Mouse (Mus musculus): ENCODE measurements around the gene Pard6a. TPM values are rescaled to one million over a fixed set of nuclear protein-coding genes. Genes with fewer than 3 reads are reported as not detected.

Pard6a gene
- polyA plus RNA-seq, 1 experiment from 2014 or later = 17.5 TPM

DNA sequence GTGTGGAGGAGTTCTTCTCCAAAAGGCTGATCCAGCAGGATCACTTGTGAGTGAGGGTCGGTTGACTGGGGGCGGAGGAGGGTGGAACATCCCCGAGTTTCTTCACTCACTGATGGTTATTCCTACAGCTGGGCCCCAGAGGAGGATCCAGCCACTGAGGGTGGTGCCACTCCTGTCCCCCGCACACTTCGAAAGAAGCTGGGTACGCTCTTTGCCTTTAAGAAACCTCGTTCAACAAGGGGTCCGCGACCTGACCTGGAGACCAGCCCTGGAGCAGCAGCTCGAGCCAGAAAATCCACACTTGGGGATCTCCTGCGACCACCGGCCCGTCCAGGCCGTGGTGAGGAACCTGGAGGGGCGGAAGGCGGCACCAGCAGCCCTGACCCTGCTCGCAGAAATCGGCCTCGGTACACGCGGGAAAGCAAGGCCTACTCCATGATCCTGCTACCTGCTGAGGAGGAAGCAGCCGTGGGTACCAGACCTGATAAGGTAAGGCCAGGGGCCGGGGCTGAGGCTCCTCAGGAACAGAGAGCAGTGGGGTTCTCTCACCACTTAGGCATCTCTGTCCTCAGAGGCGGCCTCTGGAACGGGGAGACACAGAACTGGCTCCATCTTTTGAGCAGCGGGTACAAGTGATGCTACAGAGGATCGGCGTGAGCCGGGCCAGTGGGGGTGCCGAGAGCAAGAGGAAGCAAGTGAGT lies 5.7 kb upstream of the Pard6a start:
- Histone ChIP-seq H3K4me2 (ENCODE audit: low read length) (no peak overlapping the region), H3K4me1 (replicated peaks; ENCODE audit: control insufficient read depth, insufficient read depth, low read length) (peaks cover 11% of the 10 kb centered on the region), H3K36me3 (ENCODE audit: control insufficient read depth, insufficient read depth, low read length) (peaks cover 21% of the 10 kb centered on the region), H3K27ac (ENCODE audit: low read depth) (no peak overlapping the region), H3K4me3 (ENCODE audit: low read depth, low read length) (no peak overlapping the region), H3K27me3 (replicated peaks; ENCODE audit: control insufficient read depth, insufficient read depth, low read length) (0 out of 2 replicates have a peak, but pooled peaks cover 3% of the 10 kb centered on the region), H3K9ac (ENCODE audit: low read length) (no peak overlapping the region), H3K9me3 (ENCODE audit: control insufficient read depth, low read length) (0 out of 2 replicates have a peak, but pooled peaks cover 5% of the 10 kb centered on the region)
- 81% methylated on average over 30 of the region's 30 CpGs for WGBS
- DNase-seq (ENCODE audit: low spot score) (no peak), ATAC-seq (replicated peaks; ENCODE audit: low FRiP score, low TSS enrichment, low read depth) (no peak)

DNA sequence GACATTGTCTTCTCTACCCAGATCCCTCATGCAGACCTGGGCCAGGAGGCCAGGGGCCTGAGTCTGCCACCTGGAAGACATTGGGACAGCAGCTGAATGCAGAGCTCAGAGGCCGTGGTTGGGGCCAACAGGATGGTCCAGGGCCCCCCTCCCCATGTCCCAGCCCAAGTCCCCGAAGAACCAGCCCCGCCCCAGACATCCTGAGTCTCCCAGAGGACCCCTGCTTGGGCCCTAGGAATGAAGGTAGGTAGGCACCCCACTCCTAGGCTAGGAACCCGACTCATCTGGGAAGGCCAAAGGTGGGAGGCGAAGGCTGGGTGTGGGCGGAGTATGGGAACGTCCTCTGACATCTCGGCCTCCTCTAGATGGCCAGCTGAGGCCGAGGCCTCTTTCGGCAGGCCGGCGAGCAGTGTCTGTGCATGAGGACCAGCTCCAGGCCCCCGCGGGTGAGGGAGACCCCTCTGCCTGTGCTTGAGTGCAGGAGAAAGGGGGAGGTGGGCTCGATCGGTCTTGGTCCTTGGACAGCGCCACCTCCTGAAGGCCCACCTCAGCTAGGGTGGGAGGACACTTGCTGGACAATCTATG lies 3.7 kb upstream of the Pard6a start:
- no peak overlapping the region for H3K4me3 ChIP-seq (ENCODE audit: low read depth, low read length)
- H3K27ac ChIP-seq (ENCODE audit: low read depth) = no peak overlapping the region
- ATAC-seq (replicated peaks; ENCODE audit: low FRiP score, low TSS enrichment, low read depth) (no peak), DNase-seq (ENCODE audit: low spot score) (no peak)
- H3K9me3 ChIP-seq (ENCODE audit: control insufficient read depth, low read length) = 0 out of 2 replicates have a peak, but pooled peaks cover 5% of the 10 kb centered on the region
- 0 out of 2 replicates have a peak, but pooled peaks cover 3% of the 10 kb centered on the region for H3K27me3 ChIP-seq (replicated peaks; ENCODE audit: control insufficient read depth, insufficient read depth, low read length)
- H3K4me2 ChIP-seq (ENCODE audit: low read length) = no peak overlapping the region
- H3K4me1 ChIP-seq (replicated peaks; ENCODE audit: control insufficient read depth, insufficient read depth, low read length) = peaks cover 19% of the 10 kb centered on the region
- no peak overlapping the region for H3K9ac ChIP-seq (ENCODE audit: low read length)
- H3K36me3 ChIP-seq (ENCODE audit: control insufficient read depth, insufficient read depth, low read length) = peaks cover 21% of the 10 kb centered on the region
- WGBS = 89% methylated on average over 17 of the region's 17 CpGs

DNA sequence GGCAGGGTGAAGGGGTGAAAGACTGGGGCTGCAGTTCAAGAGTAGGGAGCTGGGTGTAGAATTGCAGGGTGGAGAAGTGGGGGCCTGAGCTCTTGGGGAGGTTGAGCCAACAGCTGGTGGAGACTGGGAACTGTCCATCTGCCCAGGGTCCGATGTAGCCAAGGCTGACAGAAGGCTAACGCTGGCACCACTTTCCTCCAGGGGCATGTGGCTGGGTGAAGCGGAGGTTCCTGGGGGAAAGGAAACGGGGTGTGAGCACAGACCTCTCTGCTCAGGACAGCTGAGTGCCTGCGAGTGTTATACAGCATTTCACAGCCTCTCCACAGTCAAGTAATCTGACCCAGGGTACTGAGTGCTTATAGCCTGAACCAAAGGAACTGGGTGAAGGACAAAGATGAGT lies 2.2 kb upstream of the Pard6a start:
- Histone ChIP-seq H3K36me3 (ENCODE audit: control insufficient read depth, insufficient read depth, low read length) (peaks cover 28% of the 10 kb centered on the region), H3K4me1 (replicated peaks; ENCODE audit: control insufficient read depth, insufficient read depth, low read length) (peaks cover 19% of the 10 kb centered on the region), H3K4me3 (ENCODE audit: low read depth, low read length) (no peak overlapping the region), H3K27me3 (replicated peaks; ENCODE audit: control insufficient read depth, insufficient read depth, low read length) (0 out of 2 replicates have a peak, but pooled peaks cover 3% of the 10 kb centered on the region), H3K9ac (ENCODE audit: low read length) (no peak overlapping the region), H3K9me3 (ENCODE audit: control insufficient read depth, low read length) (no peaks in the 10 kb centered on the region), H3K27ac (ENCODE audit: low read depth) (no peak overlapping the region), H3K4me2 (ENCODE audit: low read length) (no peak overlapping the region)
- ATAC-seq (replicated peaks; ENCODE audit: low FRiP score, low TSS enrichment, low read depth) (no peak), DNase-seq (ENCODE audit: low spot score) (no peak)
- 88% methylated on average over 5 of the region's 5 CpGs for WGBS

DNA sequence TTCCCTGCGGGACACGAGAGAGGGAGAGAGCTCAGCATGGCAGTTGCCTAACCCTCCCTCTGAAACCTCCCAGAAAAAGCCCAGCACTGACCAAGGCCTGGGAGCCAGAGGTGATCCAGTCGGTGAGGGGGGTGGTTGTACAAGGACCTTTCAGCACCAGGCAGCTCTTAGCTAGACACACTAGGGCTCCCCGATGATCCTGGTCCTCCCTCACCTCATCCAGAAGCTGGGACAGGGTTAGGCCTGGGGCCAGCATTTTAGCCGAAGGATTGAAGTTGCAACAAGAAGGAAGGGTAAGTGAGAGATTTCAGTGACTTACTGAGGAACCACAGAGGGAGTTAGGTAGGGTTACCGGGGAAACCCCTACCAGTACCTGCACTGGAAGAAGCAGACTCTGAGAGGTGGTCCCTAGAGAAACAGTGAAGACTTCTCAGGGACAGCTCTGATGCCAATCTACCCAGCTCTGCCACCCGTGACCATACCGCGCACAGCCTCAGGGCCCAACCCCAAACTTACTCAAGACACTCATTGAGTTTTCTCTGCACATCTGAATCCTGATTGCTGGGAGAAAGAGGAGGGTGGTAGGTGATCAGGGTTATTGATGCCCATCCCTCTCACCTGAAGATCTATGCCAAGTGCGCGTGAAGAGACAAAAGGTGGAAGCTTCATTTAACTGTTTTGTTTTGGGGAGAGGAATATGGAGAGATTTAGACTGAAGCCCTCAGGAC lies 1.3 kb upstream of the Pard6a start:
- Histone ChIP-seq H3K4me2 (ENCODE audit: low read length) (peak overlapping the region; percentile 95), H3K27ac (ENCODE audit: low read depth) (no peak overlapping the region), H3K9ac (ENCODE audit: low read length) (peak overlapping the region; percentile 52; the same call in 1 of the 2 replicates), H3K4me1 (replicated peaks; ENCODE audit: control insufficient read depth, insufficient read depth, low read length) (peaks cover 12% of the 10 kb centered on the region; the same call in 1 of the 2 replicates), H3K4me3 (ENCODE audit: low read depth, low read length) (peak overlapping the region; percentile 68; the same call in 1 of the 2 replicates), H3K27me3 (replicated peaks; ENCODE audit: control insufficient read depth, insufficient read depth, low read length) (0 out of 2 replicates have a peak, but pooled peaks cover 3% of the 10 kb centered on the region), H3K36me3 (ENCODE audit: control insufficient read depth, insufficient read depth, low read length) (peaks cover 34% of the 10 kb centered on the region), H3K9me3 (ENCODE audit: control insufficient read depth, low read length) (no peaks in the 10 kb centered on the region)
- ATAC-seq (replicated peaks; ENCODE audit: low FRiP score, low TSS enrichment, low read depth) = no peak
- no peak for DNase-seq (ENCODE audit: low spot score)
- WGBS = 91% methylated on average over 11 of the region's 11 CpGs

DNA sequence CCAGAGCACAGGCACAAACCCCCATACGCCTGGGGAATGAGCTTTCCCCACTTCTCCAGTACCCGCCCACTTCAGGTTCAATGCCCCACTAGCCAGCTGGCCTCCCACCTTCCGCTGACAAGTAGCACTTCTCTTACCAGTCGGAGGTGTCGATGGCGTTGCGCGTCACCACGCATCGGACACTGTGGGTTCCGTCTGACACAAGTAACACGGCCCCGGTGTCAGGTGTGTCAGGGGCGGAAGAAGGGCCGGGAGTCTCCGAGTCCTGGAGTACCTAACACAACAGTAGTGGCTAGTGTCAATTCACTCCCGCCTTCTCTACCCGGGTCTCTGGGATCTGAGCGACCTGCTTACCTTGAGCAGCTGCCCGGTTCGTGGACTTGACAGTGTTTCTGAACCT lies 382 bp upstream of the Pard6a start:
- peak; percentile 48 for ATAC-seq (replicated peaks; ENCODE audit: low FRiP score, low TSS enrichment, low read depth)
- peak overlapping the region; percentile 68 for H3K4me3 ChIP-seq (ENCODE audit: low read depth, low read length)
- WGBS = under 1% methylated on average over 21 of the region's 21 CpGs
- peak overlapping the region; percentile 52 for H3K9ac ChIP-seq (ENCODE audit: low read length)
- H3K4me2 ChIP-seq (ENCODE audit: low read length) = peak overlapping the region; percentile 95
- H3K9me3 ChIP-seq (ENCODE audit: control insufficient read depth, low read length) = no peaks in the 10 kb centered on the region
- H3K27me3 ChIP-seq (replicated peaks; ENCODE audit: control insufficient read depth, insufficient read depth, low read length) = no peaks in the 10 kb centered on the region
- H3K4me1 ChIP-seq (replicated peaks; ENCODE audit: control insufficient read depth, insufficient read depth, low read length) = peaks cover 12% of the 10 kb centered on the region; the same call in 1 of the 2 replicates
- DNase-seq (ENCODE audit: low spot score) = no peak
- H3K27ac ChIP-seq (ENCODE audit: low read depth) = peak overlapping the region; percentile 89; the same call in 1 of the 2 replicates
- peaks cover 34% of the 10 kb centered on the region for H3K36me3 ChIP-seq (ENCODE audit: control insufficient read depth, insufficient read depth, low read length)

DNA sequence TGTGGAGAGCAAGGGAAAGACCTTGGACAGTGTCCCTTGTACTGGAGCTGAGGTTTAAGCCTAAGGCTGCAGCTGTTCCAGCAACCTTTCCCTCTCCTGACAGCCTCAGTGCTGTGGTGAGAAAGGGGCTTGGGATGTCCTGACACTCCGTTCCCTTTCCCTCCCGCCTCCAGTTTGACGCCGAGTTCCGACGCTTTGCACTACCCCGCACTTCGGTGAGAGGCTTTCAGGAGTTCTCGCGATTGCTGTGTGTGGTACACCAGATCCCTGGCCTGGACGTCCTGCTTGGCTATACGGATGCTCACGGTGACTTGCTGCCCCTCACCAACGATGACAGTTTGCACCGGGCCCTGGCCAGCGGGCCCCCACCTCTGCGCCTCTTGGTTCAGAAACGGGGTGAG lies 1.1 kb downstream of the Pard6a start:
- no peak for ATAC-seq (replicated peaks; ENCODE audit: low FRiP score, low TSS enrichment, low read depth)

DNA sequence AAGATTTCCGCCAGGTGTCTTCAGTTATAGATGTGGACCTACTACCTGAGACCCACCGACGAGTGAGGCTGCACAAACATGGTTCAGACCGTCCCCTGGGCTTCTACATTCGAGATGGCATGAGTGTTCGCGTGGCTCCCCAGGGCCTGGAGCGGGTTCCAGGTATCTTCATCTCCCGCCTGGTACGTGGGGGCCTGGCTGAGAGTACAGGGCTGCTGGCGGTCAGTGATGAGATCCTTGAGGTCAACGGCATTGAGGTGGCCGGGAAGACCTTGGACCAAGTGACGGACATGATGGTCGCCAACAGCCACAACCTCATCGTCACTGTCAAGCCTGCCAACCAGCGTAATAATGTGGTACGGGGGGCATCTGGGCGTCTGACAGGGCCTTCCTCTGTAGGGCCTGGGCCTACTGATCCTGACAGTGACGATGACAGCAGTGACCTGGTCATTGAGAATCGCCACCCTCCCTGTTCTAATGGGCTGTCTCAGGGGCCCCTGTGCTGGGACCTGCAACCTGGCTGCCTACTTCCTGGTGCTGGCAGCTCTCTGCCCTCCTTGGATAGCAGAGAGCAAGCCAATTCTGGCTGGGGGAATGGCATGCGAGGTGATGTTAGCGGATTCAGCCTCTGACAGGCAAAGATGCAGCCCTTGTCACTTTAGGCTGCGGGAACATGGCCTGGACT lies 1.9 kb downstream of the Pard6a start:
- no peak overlapping the region for H3K9ac ChIP-seq (ENCODE audit: low read length)
- no peak for DNase-seq (ENCODE audit: low spot score)
- peaks cover 17% of the 10 kb centered on the region; the same call in 1 of the 2 replicates for H3K4me1 ChIP-seq (replicated peaks; ENCODE audit: control insufficient read depth, insufficient read depth, low read length)
- WGBS = 91% methylated on average over 24 of the region's 24 CpGs
- peaks cover 20% of the 10 kb centered on the region for H3K36me3 ChIP-seq (ENCODE audit: control insufficient read depth, insufficient read depth, low read length)
- no peak for ATAC-seq (replicated peaks; ENCODE audit: low FRiP score, low TSS enrichment, low read depth)
- no peaks in the 10 kb centered on the region for H3K27me3 ChIP-seq (replicated peaks; ENCODE audit: control insufficient read depth, insufficient read depth, low read length)
- H3K4me2 ChIP-seq (ENCODE audit: low read length) = no peak overlapping the region
- no peak overlapping the region for H3K4me3 ChIP-seq (ENCODE audit: low read depth, low read length)
- no peak overlapping the region for H3K27ac ChIP-seq (ENCODE audit: low read depth)
- H3K9me3 ChIP-seq (ENCODE audit: control insufficient read depth, low read length) = no peaks in the 10 kb centered on the region

More for the DNA sequence above, 1.1 kb downstream of the Pard6a start:
- Histone ChIP-seq H3K27me3 (replicated peaks; ENCODE audit: control insufficient read depth, insufficient read depth, low read length) (no peaks in the 10 kb centered on the region), H3K27ac (ENCODE audit: low read depth) (peak overlapping the region; percentile 89; the same call in 1 of the 2 replicates), H3K4me2 (ENCODE audit: low read length) (peak overlapping the region; percentile 95), H3K4me3 (ENCODE audit: low read depth, low read length) (peak overlapping the region; percentile 68), H3K9ac (ENCODE audit: low read length) (peak overlapping the region; percentile 52; the same call in 1 of the 2 replicates), H3K36me3 (ENCODE audit: control insufficient read depth, insufficient read depth, low read length) (peaks cover 29% of the 10 kb centered on the region), H3K4me1 (replicated peaks; ENCODE audit: control insufficient read depth, insufficient read depth, low read length) (peaks cover 15% of the 10 kb centered on the region; the same call in 1 of the 2 replicates), H3K9me3 (ENCODE audit: control insufficient read depth, low read length) (no peaks in the 10 kb centered on the region)
- WGBS = 48% methylated on average over 18 of the region's 18 CpGs
- DNase-seq (ENCODE audit: low spot score) = no peak
